Mouse (Mus musculus): ENCODE results near the gene Foxd3.

DNA sequence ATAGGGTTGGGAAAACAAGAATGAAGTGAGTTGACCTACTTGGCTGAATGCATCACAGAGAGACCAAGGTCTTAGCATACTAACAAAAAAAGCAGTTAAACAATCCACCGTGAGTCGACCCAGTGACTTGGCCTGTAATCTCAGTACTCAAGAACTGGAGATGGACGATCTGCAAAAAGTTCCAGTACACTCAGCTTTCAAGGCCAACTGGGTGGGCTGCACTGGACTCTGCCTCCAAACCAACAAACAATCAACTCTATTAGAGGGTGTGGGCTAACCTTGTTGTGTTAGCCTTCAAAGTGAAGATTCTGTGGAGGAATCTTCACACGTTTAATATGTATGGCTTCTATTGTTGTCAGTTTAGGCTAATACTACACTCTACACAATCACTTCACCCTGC is 20.1 kb upstream of the Foxd3 start:
- TF ChIP-seq POLR2A (IDR thresholded peaks at IDR 0.05; ENCODE audit: extremely low read depth, insufficient read depth, low read length) (no peak), CTCF (IDR thresholded peaks at IDR 0.05; ENCODE audit: extremely low read depth, insufficient read depth, low read length) (no peak)
